ENCODE assay signal across 8 mouse cellular contexts in the genomic region with DNA sequence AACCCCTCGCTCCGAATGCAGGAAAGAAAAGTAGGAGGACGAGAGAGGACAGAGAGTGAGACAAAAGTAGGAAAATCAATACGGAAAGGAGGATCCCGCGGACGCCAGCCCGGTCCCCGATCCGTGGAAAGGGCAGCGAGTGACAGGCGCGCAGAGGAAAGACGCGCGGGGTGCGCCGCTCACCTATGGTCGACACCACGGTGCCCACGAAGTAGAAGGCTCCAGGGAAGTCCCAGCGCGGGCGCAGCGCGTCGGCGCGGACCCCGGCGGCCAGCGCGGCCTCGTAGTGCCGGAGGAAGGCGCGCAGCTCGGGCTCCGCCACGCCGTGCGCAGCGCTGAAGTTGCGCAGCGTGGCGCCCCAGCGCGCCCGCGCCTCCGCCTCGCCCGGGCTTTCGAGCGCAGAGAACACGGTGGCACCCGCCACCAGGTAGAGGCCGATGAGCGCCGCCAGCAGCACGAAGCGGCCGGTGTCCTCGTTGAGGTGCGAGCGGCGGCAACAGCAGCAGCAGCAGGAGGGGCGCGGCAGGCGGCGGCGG. TPM values are rescaled to one million over a fixed set of nuclear protein-coding genes. Genes with fewer than 3 reads are reported as not detected.
DNase-seq lines count a peak whose midpoint lies in the region; ATAC-seq and TF ChIP-seq lines count a peak whose summit lies in the region.

No protein-coding gene starts in this region.

- H3K9me3 ChIP-seq in lung, postnatal 0 days (ENCODE audit: low read length), result no peaks in the 10 kb centered on the region
- no peaks in the 10 kb centered on the region for H3K9me3 ChIP-seq in hindbrain, embryonic 16.5 days (ENCODE audit: control insufficient read depth, low read length)

- TF ChIP-seq CTCF in lung, postnatal 0 days (IDR thresholded peaks at IDR 0.05), result no peak
- TF ChIP-seq CTCF in lung, adult 2 months (IDR thresholded peaks at IDR 0.05; ENCODE audit: insufficient read depth, low read length), result no peak
- no peak for TF ChIP-seq CTCF in thymus, adult 2 months (IDR thresholded peaks at IDR 0.05; ENCODE audit: borderline replicate concordance, control insufficient read depth, extremely low read depth, insufficient read depth, low read length, poor library complexity)

- TF ChIP-seq EP300 in lung, postnatal 0 days (IDR thresholded peaks at IDR 0.05), result no peak

- no peaks in the 10 kb centered on the region for H3K4me1 ChIP-seq in lung, postnatal 0 days (ENCODE audit: insufficient read depth, low read depth, low read length)
- no peaks in the 10 kb centered on the region; the same call in 1 of the 2 replicates for H3K4me1 ChIP-seq in lung, adult 2 months (ENCODE audit: control insufficient read depth, insufficient read depth, low read length)
- H3K4me1 ChIP-seq in hindbrain, embryonic 16.5 days (ENCODE audit: control insufficient read depth, insufficient read depth, low read depth, low read length), result peaks cover 11% of the 10 kb centered on the region
- peaks cover 13% of the 10 kb centered on the region for H3K4me1 ChIP-seq in thymus, adult 2 months (replicated peaks; ENCODE audit: control insufficient read depth, insufficient read depth, low read length)

- WGBS in lung, postnatal 0 days, result 2% methylated on average over 54 of the region's 72 CpGs
- under 1% methylated on average over 70 of the region's 72 CpGs for WGBS in lung, adult 2 months
- 3% methylated on average over 33 of the region's 72 CpGs for WGBS in hindbrain, embryonic 16.5 days
- under 1% methylated on average over 72 of the region's 72 CpGs for WGBS in thymus, adult 2 months

- no peak overlapping the region for H3K9ac ChIP-seq in lung, postnatal 0 days (replicated peaks; ENCODE audit: low read depth)
- H3K9ac ChIP-seq in hindbrain, embryonic 16.5 days (ENCODE audit: low read depth, low read length), result peak overlapping the region; percentile 65

- DNase-seq in cerebellum, adult 11-12 months, result peak; percentile 64
- no peak for DNase-seq in lung, postnatal 0 days (ENCODE audit: low spot score)
- DNase-seq in lung, adult 2 months, result no peak
- DNase-seq in neural tube, embryonic 10.5 days (ENCODE audit: extremely low spot score, low spot score), result peak; percentile 47
- DNase-seq in thymus, adult 2 months, result no peak

- H3K4me2 ChIP-seq in lung, postnatal 0 days (replicated peaks; ENCODE audit: low read depth, low read length), result peak overlapping the region; percentile 50
- H3K4me2 ChIP-seq in hindbrain, embryonic 16.5 days (ENCODE audit: low read length), result peak overlapping the region; percentile 98

- no peak for TF ChIP-seq POLR2A in lung, adult 2 months (IDR thresholded peaks at IDR 0.05; ENCODE audit: borderline replicate concordance, extremely low read depth, low read depth, low read length)
- TF ChIP-seq POLR2A in thymus, adult 2 months (IDR thresholded peaks at IDR 0.05; ENCODE audit: control insufficient read depth, extremely low read depth, insufficient read depth, low read length, poor library complexity), result no peak

- no peak overlapping the region for H3K27ac ChIP-seq in lung, postnatal 0 days (ENCODE audit: low read length)
- H3K27ac ChIP-seq in hindbrain, embryonic 16.5 days (ENCODE audit: low read depth, low read length), result no peak overlapping the region
- no peak overlapping the region for H3K27ac ChIP-seq in thymus, adult 2 months (ENCODE audit: control insufficient read depth, insufficient read depth, low read length)

- H3K27me3 ChIP-seq in lung, postnatal 0 days (replicated peaks; ENCODE audit: insufficient read depth, low read length), result peaks cover 43% of the 10 kb centered on the region
- peaks cover 38% of the 10 kb centered on the region for H3K27me3 ChIP-seq in hindbrain, embryonic 16.5 days (replicated peaks; ENCODE audit: control insufficient read depth, insufficient read depth, low read length)
- H3K27me3 ChIP-seq in thymus, adult 2 months (ENCODE audit: control insufficient read depth, insufficient read depth, low read length), result peaks cover 18% of the 10 kb centered on the region

- peak overlapping the region; percentile 27; the same call in 1 of the 2 replicates for H3K4me3 ChIP-seq in lung, postnatal 0 days (ENCODE audit: low read depth, low read length)
- H3K4me3 ChIP-seq in lung, adult 2 months (replicated peaks; ENCODE audit: extremely low read depth, low read depth, low read length), result no peak overlapping the region
- H3K4me3 ChIP-seq in hindbrain, embryonic 16.5 days (ENCODE audit: low read length), result peak overlapping the region; percentile 60
- no peak overlapping the region for H3K4me3 ChIP-seq in thymus, adult 2 months (ENCODE audit: control insufficient read depth, insufficient read depth, low read length)

- no peak for ATAC-seq in cerebellum, adult (ENCODE audit: insufficient number of reproducible peaks, low FRiP score, low TSS enrichment)
- no peak for ATAC-seq in lung, postnatal 0 days
- peak; percentile 38; the same call in 1 of the 2 replicates for ATAC-seq in hindbrain, embryonic 16.5 days
- ATAC-seq in activated CD4-positive, CD25-positive, alpha-beta regulatory T cell, adult 4 months, result no peak

- H3K36me3 ChIP-seq in lung, postnatal 0 days (ENCODE audit: insufficient read depth, low read length), result no peaks in the 10 kb centered on the region
- no peaks in the 10 kb centered on the region for H3K36me3 ChIP-seq in hindbrain, embryonic 16.5 days (ENCODE audit: control insufficient read depth, insufficient read depth, low read length)
- H3K36me3 ChIP-seq in thymus, adult 2 months (ENCODE audit: control insufficient read depth, insufficient read depth, low read length), result no peaks in the 10 kb centered on the region

RNA-seq across cellular contexts. Expression of gene Kcnk12, which starts 0.8 kb away (rescaled TPM):
- polyA plus RNA-seq in lung, postnatal 0 days (2015; fragmentation: Nextera tagmentation; extraction: Ambion mirVana), result 0.81 and 0.83 TPM in 2 replicates
- 6.7 and 11.1 TPM in 2 replicates for polyA plus RNA-seq in lung, adult 2 months (2012; rRNA removed)
- 0.74 and 1.1 TPM in 2 replicates for polyA plus RNA-seq in hindbrain, embryonic 16.5 days (2015; fragmentation: Nextera tagmentation; extraction: Ambion mirVana)
- not detected for polyA plus RNA-seq in activated CD4-positive, CD25-positive, alpha-beta regulatory T cell, adult 4 months (2017; shearing (Covaris generic))
- 0.91 and 0.92 TPM in 2 replicates for polyA plus RNA-seq in thymus, adult 2 months (2012; rRNA removed)

Comparison
In these comparisons a context has a peak if more than half of its experiments do, and no peak if none do; other contexts are left out.
1. H3K4me3 ChIP-seq: peak in lung, postnatal 0 days (single experiment) and hindbrain, embryonic 16.5 days (single experiment); none in lung, adult 2 months (single experiment) and thymus, adult 2 months (single experiment).
2. DNase-seq: peak in cerebellum, adult 11-12 months (single experiment) and neural tube, embryonic 10.5 days (single experiment); none in lung, postnatal 0 days (single experiment), lung, adult 2 months (single experiment) and thymus, adult 2 months (single experiment).